Mouse (Mus musculus): Measurements from ENCODE around the gene Max. TPM values are rescaled to one million over a fixed set of nuclear protein-coding genes. Genes with fewer than 3 reads are reported as not detected.

The Max gene
- polyA plus RNA-seq, 1 experiment from 2014 or later, result 48.0 TPM

DNA sequence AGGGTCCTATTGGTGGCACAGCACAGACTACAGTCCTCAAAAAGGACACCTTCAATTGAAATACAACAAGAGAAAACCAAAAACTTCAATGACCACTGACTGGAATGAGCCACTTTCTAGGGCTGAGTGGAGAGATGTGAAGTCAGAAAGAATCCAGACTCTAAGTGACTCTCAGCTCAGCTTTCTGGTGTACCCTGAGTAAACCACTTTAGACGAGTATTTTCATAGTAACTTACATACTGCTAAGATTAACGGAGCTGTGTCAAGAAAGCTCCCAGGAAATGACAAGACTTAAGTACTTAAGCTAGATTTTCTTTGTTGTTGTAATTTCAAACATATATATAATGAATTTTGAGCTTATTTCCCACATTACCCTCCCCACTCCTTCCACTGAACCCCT lies 13.8 kb downstream of the Max start:
- no peak overlapping the region for H3K4me3 ChIP-seq (ENCODE audit: low read depth, low read length)
- H3K9me3 ChIP-seq (replicated peaks; ENCODE audit: control insufficient read depth, low read length), result no peaks in the 10 kb centered on the region
- no peak overlapping the region for H3K27ac ChIP-seq (replicated peaks; ENCODE audit: low read depth, low read length)
- 97% methylated on average over 2 of the region's 2 CpGs for WGBS
- no peaks in the 10 kb centered on the region for H3K27me3 ChIP-seq (ENCODE audit: control insufficient read depth, insufficient read depth, low read length)
- no peak overlapping the region for H3K4me2 ChIP-seq (ENCODE audit: low read depth, low read length)
- no peak for DNase-seq (ENCODE audit: low spot score)
- peaks cover 9% of the 10 kb centered on the region for H3K36me3 ChIP-seq (replicated peaks; ENCODE audit: control insufficient read depth, insufficient read depth, low read depth, low read length)
- H3K4me1 ChIP-seq (ENCODE audit: control insufficient read depth, insufficient read depth, low read length), result no peaks in the 10 kb centered on the region
- ATAC-seq (replicated peaks; ENCODE audit: insufficient number of reproducible peaks, low FRiP score, low TSS enrichment, low read depth), result no peak
- H3K9ac ChIP-seq (replicated peaks; ENCODE audit: low read length), result no peak overlapping the region

DNA sequence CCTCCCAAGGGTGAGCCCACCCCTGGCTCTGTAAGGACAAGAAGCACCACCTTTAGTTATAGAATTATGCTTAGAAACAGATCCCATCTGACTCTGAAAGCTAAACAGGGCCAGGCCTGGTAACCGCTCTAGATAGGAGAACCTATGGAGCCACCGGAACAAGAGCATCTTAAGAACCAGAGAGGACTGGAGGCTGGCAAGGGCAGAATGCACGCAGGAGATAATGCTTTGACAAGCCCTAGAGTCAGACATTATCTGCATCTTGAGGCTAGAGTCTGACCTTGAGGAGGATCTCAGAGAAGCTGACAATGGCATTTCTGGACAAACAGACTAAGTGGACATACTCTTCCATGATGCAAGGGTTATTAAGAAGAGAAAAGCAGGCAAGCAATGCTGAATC lies 14.5 kb downstream of the Max start:
- DNase-seq (ENCODE audit: low spot score), result no peak
- H3K9ac ChIP-seq (replicated peaks; ENCODE audit: low read length), result no peak overlapping the region
- no peaks in the 10 kb centered on the region for H3K4me1 ChIP-seq (ENCODE audit: control insufficient read depth, insufficient read depth, low read length)
- H3K27me3 ChIP-seq (ENCODE audit: control insufficient read depth, insufficient read depth, low read length), result no peaks in the 10 kb centered on the region
- H3K36me3 ChIP-seq (replicated peaks; ENCODE audit: control insufficient read depth, insufficient read depth, low read depth, low read length), result peaks cover 9% of the 10 kb centered on the region
- H3K4me2 ChIP-seq (ENCODE audit: low read depth, low read length), result no peak overlapping the region
- 94% methylated on average over 3 of the region's 3 CpGs for WGBS
- H3K4me3 ChIP-seq (ENCODE audit: low read depth, low read length), result no peak overlapping the region
- H3K27ac ChIP-seq (replicated peaks; ENCODE audit: low read depth, low read length), result no peak overlapping the region
- no peak for ATAC-seq (replicated peaks; ENCODE audit: insufficient number of reproducible peaks, low FRiP score, low TSS enrichment, low read depth)
- H3K9me3 ChIP-seq (replicated peaks; ENCODE audit: control insufficient read depth, low read length), result no peaks in the 10 kb centered on the region

DNA sequence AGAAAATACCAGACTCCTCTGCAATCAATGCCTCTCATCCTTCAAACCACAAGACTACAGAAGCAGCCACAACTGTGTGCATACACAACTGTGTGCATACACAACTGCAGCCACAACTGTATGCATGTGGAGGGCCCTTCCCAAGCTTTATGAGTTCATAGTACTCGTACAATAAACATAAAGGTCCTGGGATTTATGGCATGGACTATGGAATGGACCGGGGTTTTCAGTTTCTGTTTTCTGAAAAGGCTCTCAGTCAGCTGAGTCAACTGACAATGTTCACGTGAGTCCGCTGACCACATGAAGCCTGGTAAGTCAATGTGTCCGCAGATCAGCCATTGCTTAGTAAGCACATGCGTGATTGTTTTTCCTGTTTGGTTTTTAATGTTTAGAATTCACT lies 18.5 kb downstream of the Max start:
- no peaks in the 10 kb centered on the region for H3K4me1 ChIP-seq (ENCODE audit: control insufficient read depth, insufficient read depth, low read length)
- no peak overlapping the region for H3K27ac ChIP-seq (replicated peaks; ENCODE audit: low read depth, low read length)
- H3K9me3 ChIP-seq (replicated peaks; ENCODE audit: control insufficient read depth, low read length), result no peaks in the 10 kb centered on the region
- no peak overlapping the region for H3K4me3 ChIP-seq (ENCODE audit: low read depth, low read length)
- 90% methylated on average over 6 of the region's 6 CpGs for WGBS
- no peak overlapping the region for H3K4me2 ChIP-seq (ENCODE audit: low read depth, low read length)
- no peaks in the 10 kb centered on the region for H3K27me3 ChIP-seq (ENCODE audit: control insufficient read depth, insufficient read depth, low read length)
- no peak overlapping the region for H3K9ac ChIP-seq (replicated peaks; ENCODE audit: low read length)
- DNase-seq (ENCODE audit: low spot score), result no peak
- peaks cover 5% of the 10 kb centered on the region for H3K36me3 ChIP-seq (replicated peaks; ENCODE audit: control insufficient read depth, insufficient read depth, low read depth, low read length)
- no peak for ATAC-seq (replicated peaks; ENCODE audit: insufficient number of reproducible peaks, low FRiP score, low TSS enrichment, low read depth)

DNA sequence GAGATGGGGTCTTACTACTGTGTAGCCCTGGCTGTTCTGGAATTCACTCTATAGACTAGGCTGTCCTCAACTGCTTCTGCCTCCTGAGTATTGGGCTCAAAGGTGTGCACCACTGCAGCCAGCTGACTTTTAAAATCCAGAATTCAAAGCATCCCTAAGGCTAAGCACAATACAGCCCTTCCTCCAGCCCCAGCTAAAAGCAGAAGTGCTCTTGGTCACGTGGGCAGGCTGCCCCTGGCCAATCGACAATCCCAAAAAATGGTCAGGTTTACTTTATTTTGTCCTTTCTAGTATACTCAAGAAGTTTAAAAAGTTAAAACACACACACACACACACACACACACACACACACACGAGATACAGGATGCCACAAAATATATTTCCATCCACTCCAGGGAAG lies 19.0 kb downstream of the Max start:
- Histone ChIP-seq H3K36me3 (replicated peaks; ENCODE audit: control insufficient read depth, insufficient read depth, low read depth, low read length) (peaks cover 5% of the 10 kb centered on the region), H3K27ac (replicated peaks; ENCODE audit: low read depth, low read length) (no peak overlapping the region), H3K27me3 (ENCODE audit: control insufficient read depth, insufficient read depth, low read length) (no peaks in the 10 kb centered on the region), H3K4me2 (ENCODE audit: low read depth, low read length) (no peak overlapping the region), H3K9me3 (replicated peaks; ENCODE audit: control insufficient read depth, low read length) (no peaks in the 10 kb centered on the region), H3K4me3 (ENCODE audit: low read depth, low read length) (no peak overlapping the region), H3K4me1 (ENCODE audit: control insufficient read depth, insufficient read depth, low read length) (no peaks in the 10 kb centered on the region), H3K9ac (replicated peaks; ENCODE audit: low read length) (no peak overlapping the region)
- no peak for DNase-seq (ENCODE audit: low spot score)
- no peak for ATAC-seq (replicated peaks; ENCODE audit: insufficient number of reproducible peaks, low FRiP score, low TSS enrichment, low read depth)
- WGBS, result 82% methylated on average over 3 of the region's 3 CpGs

DNA sequence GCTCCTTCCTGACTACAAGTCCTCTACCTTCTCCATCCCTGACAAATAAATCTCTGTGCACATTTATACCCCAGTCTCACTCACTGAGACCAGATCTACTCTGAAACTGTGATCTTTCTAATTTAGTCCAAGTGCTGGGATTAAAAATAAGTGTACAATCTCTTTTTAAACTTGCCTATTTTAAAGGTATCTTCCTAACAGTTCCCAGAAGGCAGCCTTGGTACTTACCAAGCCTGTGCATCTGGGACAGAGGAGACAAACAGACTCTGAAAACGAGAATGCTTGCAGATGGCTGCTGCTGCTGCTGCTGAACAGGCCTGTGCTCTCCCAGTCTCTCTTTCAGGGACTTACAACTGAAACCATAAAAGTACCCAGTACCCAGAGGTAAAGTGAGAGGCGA lies 19.5 kb downstream of the Max start:
- Histone ChIP-seq H3K4me2 (ENCODE audit: low read depth, low read length) (no peak overlapping the region), H3K27me3 (ENCODE audit: control insufficient read depth, insufficient read depth, low read length) (no peaks in the 10 kb centered on the region), H3K36me3 (replicated peaks; ENCODE audit: control insufficient read depth, insufficient read depth, low read depth, low read length) (peaks cover 4% of the 10 kb centered on the region), H3K9ac (replicated peaks; ENCODE audit: low read length) (no peak overlapping the region), H3K9me3 (replicated peaks; ENCODE audit: control insufficient read depth, low read length) (no peaks in the 10 kb centered on the region), H3K27ac (replicated peaks; ENCODE audit: low read depth, low read length) (no peak overlapping the region), H3K4me3 (ENCODE audit: low read depth, low read length) (no peak overlapping the region), H3K4me1 (ENCODE audit: control insufficient read depth, insufficient read depth, low read length) (no peaks in the 10 kb centered on the region)
- no peak for DNase-seq (ENCODE audit: low spot score)
- ATAC-seq (replicated peaks; ENCODE audit: insufficient number of reproducible peaks, low FRiP score, low TSS enrichment, low read depth), result no peak
- 73% methylated on average over 2 of the region's 2 CpGs for WGBS

DNA sequence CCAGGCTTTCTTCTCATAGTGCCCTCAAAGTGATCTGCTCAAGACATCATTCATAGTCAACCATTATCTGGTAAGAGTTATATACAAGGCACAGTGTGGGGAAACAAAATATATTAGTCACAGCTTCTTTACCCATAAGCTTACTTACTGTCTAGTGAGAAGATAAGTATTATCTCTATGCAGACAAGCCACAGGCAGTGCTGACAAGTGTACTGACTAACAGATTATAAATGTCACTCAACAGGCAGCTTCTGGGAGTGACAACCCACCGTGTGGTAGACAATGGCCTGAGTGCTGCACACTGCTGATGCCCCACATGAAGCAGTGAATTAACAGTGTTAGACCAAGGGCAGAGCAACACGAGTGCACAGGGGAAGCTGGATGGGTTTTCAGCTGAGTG lies 20.5 kb downstream of the Max start:
- Histone ChIP-seq H3K4me2 (ENCODE audit: low read depth, low read length) (no peak overlapping the region), H3K36me3 (replicated peaks; ENCODE audit: control insufficient read depth, insufficient read depth, low read depth, low read length) (peaks cover 3% of the 10 kb centered on the region; the same call in 1 of the 2 replicates), H3K4me1 (ENCODE audit: control insufficient read depth, insufficient read depth, low read length) (no peaks in the 10 kb centered on the region), H3K27me3 (ENCODE audit: control insufficient read depth, insufficient read depth, low read length) (no peaks in the 10 kb centered on the region), H3K9me3 (replicated peaks; ENCODE audit: control insufficient read depth, low read length) (no peaks in the 10 kb centered on the region), H3K9ac (replicated peaks; ENCODE audit: low read length) (no peak overlapping the region), H3K27ac (replicated peaks; ENCODE audit: low read depth, low read length) (no peak overlapping the region), H3K4me3 (ENCODE audit: low read depth, low read length) (no peak overlapping the region)
- DNase-seq (ENCODE audit: low spot score) (no peak), ATAC-seq (replicated peaks; ENCODE audit: insufficient number of reproducible peaks, low FRiP score, low TSS enrichment, low read depth) (no peak)
- whole genome bisulfite sequencing, result 78% methylated on average over 2 of the region's 2 CpGs

DNA sequence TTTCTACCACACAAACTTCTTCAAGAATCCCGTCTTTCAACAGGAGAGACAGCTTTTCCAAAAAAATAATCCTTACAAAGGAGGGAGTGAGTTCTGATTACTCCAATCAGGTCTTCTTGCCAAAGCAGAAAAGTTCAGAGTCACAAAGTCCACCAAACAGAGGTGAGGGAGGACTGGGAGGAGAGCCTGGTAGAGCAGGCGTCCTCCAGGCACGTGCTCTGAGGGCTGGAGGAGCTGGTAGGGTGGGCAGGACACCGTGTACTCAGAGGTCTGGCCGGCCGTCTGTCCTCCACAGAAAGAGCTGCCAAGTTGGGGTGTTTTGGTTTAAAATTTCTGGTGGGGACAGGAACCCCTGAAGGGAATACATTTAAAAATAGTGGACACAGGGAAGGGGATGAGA lies 24.0 kb downstream of the Max start:
- Histone ChIP-seq H3K9ac (replicated peaks; ENCODE audit: low read length) (no peak overlapping the region), H3K4me1 (ENCODE audit: control insufficient read depth, insufficient read depth, low read length) (no peaks in the 10 kb centered on the region), H3K4me3 (ENCODE audit: low read depth, low read length) (no peak overlapping the region), H3K27ac (replicated peaks; ENCODE audit: low read depth, low read length) (no peak overlapping the region), H3K9me3 (replicated peaks; ENCODE audit: control insufficient read depth, low read length) (no peaks in the 10 kb centered on the region), H3K27me3 (ENCODE audit: control insufficient read depth, insufficient read depth, low read length) (no peaks in the 10 kb centered on the region), H3K36me3 (replicated peaks; ENCODE audit: control insufficient read depth, insufficient read depth, low read depth, low read length) (peaks cover 3% of the 10 kb centered on the region; the same call in 1 of the 2 replicates), H3K4me2 (ENCODE audit: low read depth, low read length) (no peak overlapping the region)
- no peak for ATAC-seq (replicated peaks; ENCODE audit: insufficient number of reproducible peaks, low FRiP score, low TSS enrichment, low read depth)
- WGBS, result 93% methylated on average over 6 of the region's 6 CpGs
- no peak for DNase-seq (ENCODE audit: low spot score)

DNA sequence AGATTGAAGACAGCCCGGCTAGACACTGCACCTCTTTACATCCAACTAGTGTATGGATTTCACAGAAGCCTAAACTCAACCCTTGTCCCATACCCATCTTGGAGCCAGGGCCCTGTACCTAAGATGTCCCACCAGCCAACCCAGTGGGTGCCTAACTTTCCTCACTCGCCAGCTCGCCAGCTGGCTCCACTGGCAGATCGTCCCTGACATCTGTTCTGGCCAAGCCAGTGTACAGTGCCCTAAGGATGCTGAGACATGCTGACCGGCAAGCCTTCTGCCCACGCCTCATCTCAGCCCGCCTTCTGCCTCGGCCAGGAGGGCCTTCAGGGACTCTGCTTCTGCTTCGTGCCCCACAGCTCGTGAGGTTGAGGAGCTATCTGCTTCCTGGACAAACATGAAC lies 25.8 kb downstream of the Max start:
- Histone ChIP-seq H3K27me3 (ENCODE audit: control insufficient read depth, insufficient read depth, low read length) (no peaks in the 10 kb centered on the region), H3K4me1 (ENCODE audit: control insufficient read depth, insufficient read depth, low read length) (no peaks in the 10 kb centered on the region), H3K9me3 (replicated peaks; ENCODE audit: control insufficient read depth, low read length) (no peaks in the 10 kb centered on the region), H3K4me2 (ENCODE audit: low read depth, low read length) (no peak overlapping the region), H3K9ac (replicated peaks; ENCODE audit: low read length) (no peak overlapping the region), H3K27ac (replicated peaks; ENCODE audit: low read depth, low read length) (no peak overlapping the region), H3K36me3 (replicated peaks; ENCODE audit: control insufficient read depth, insufficient read depth, low read depth, low read length) (peaks cover 3% of the 10 kb centered on the region; the same call in 1 of the 2 replicates), H3K4me3 (ENCODE audit: low read depth, low read length) (no peak overlapping the region)
- DNase-seq (ENCODE audit: low spot score) (no peak), ATAC-seq (replicated peaks; ENCODE audit: insufficient number of reproducible peaks, low FRiP score, low TSS enrichment, low read depth) (no peak)
- 89% methylated on average over 10 of the region's 10 CpGs for WGBS

All from embryonic facial prominence, embryonic 11.5 days (tissue).